Mouse (Mus musculus) layer of hippocampus, adult 11-12 months (tissue): ENCODE measurements around the gene Agap1.

Source experiments
- DNase-seq: peaks from one replicate; pipeline ENCODE4 v3.0.0; 2022; ENCODE audit warnings: low spot score

The Agap1 gene

DNA sequence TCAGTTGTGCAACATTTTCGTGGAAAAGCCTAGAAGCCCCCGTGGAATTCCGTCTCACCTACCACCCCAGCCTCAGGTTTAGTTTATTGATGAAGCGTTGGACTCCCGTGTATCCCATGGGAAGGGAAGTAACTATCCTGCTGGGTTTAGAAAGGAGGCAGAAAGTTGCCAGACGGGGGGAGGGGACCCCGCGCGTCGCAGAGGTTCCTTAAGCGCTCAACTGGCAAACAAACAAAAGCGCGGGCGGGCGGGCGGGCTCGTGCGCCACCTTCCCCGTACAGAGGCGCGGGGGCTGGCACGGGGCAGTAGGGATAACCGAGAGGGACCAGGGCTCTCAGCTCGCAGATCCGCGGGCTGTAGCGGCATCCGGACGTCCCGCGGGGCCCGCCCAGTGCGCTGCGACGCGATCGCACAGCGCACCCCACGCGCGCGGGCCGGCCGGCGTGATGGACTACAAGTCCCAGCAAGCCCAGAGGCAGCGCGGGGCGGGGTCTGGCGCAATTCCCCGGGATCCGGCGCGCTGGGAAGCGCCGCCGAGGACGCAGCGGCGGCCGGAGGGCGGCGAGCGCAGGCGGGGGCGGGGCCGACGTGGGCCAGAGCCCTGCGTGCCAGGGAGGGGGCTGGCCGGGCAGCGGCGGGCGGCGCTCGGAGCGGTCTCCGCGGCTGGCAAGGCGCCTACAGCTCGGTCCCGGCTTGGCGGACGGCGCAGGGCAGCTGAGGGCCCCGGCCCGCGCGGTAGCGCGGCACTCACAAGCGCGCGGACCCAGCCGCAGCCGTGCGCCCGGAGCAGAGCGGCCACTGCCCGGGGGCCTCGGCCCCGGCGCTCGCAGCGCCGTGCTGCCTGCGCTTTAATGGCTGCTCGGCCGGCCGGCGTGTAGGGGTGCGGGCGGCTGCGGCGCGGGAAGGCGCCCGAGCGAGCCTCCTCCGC lies at the start of gene Agap1:
Gene Agap1 (plus strand): TSS at position 611 of the 928 bp plus-strand sequence.
- DNase-seq: peak; percentile 96

DNA sequence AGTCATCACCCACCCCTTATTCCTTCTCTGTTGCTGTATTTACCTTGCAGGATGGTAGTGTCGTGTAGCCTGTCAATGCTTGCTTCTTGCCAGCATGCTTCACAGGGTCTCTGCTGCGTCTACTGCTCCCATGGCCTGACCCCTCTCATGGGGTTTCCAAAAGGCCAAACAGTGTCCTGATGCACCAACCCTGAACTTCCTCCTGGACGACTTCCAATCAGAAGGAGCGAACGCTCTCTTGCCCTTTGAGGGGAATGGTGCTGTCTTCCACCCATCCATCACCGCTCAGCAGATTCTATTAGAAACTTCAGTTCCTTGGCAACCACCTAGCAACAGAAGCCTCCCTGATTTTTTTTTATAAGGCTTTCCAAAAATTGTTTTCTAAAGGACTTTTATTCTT lies 48.6 kb upstream of the Agap1 start:
- DNase-seq: no peak

DNA sequence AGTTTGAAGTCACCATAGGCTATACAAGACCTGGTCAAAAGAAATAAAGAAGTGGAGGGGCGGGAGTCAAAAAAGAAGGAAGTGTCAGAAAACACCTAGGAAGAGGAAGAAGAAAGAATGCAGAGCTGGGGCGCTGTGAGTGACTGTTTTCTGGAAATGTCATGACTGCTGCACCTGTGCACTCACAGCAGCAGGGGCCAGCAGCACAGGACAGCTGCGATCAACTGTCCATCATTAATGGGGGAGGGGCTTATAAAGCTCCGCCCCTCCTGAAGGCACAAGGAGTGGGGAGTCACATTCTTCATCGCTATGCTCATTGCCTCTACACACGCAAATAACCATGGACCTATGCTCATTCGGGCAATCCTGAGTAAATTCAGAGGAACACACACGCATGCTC lies 46.6 kb upstream of the Agap1 start:
- DNase-seq: no peak

DNA sequence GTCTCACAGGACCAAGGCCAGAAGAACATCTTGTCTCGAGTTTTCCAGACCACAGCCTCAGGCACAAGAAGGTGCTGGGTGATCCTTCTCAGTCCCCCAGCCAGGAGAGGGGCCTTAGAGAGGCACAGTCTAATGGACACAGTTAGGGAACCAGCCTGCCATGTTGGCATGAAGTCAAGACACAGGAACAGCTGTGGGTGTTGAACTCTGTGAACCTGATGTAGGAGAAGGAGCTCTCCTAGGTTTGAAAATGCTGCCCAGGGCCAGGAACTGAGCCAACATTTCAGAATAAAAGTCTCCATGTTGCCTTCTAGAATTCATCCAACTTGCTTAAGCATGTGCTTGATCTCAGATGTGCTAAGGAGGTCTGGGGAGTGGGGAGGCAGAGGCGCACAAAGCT lies 41.5 kb upstream of the Agap1 start:
- no peak for DNase-seq

DNA sequence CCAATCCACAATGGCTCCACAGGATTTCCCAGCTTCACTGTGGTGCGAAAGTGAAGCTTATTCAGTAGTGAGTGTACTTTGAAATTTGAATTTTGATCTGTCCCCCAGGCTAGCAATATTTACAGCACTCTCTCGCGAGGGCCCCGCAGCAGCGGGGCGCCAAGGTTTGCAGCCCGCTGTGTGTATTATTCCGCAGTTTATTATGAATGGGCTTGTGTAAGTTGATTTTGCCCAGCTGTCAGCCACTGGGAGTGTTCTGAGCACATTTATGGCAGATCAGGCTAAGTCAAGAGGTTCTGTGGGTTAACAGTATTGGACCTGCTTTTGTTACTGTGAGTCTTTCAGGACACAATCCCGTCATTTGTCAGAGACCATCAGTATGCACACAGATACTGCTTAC lies 40.0 kb upstream of the Agap1 start:
- no peak for DNase-seq

DNA sequence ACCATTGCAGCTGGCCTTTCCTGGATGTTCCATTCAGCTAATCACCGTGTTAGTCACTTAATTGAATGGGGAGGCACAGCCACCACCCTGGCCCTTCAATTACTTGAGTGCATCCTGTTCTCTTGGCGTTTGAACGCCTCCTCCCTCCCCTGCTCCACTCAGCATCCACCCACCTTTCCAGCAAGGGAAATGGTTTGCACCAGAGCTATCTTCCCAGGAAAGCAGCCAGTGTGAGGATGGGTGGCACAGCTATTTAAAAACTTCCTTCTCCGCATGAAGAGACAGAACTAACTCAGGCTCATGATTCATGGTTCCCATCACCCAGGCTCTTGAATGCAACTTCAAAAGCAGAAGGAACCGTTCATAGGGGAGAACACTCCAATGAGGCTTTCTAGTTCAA lies 37.7 kb upstream of the Agap1 start:
- peak; percentile 19 for DNase-seq

DNA sequence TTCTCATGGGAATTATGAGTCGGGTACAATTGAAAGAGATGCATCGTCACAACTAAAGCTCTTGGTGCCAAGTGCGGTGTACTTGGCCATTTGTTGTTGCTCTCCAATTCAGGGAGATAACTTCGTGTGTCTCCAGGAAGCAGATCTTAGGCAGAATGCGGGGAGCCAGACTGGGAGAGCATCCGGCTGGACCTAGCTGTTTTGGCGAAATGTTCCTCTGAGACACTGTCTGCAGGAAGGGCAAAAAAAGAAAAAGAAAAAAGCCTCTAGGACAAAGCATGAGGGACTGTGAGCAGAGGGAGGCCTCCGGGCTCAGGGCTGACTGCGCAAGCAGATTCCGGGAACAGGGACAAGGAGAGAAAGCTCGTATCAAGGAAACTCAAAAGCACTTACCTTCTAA lies 34.0 kb upstream of the Agap1 start:
- DNase-seq: no peak

DNA sequence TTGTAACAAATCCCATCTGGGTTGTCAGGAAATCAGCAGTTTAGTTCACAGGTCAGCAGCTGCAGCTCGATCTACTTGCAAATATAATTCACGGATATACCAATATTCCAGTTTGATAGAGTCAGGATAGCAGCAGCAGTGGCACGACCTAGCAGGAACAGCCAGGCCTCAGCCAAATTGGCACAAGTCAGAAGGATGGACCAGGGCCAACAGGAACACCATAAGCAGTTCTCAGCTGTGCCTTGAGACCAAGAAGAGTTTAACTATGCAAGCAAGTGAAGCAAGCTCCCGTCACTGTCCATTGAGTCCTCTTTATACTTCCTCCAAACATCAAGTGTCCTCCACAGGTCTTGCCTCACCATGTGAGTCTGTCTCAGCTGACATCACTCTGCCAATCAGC lies 33.2 kb upstream of the Agap1 start:
- no peak for DNase-seq

DNA sequence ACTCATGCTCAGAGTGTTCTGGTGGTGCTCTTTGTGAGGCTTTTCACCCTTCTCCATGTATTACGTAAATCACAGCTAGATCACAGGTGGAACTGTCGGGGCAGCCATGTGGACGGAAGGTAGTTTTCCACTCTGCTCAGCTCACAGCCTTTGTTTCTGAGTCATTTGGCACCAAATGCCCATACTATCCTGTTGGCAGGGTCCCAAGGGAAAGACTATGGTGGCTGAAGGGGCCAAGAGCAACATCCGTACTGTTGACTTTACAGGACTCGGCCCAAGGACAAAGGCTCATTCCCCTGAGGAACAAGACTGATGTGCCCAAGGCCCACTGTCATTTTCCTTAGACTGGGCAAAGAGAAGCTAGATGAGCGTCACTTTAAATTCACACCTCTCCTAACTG lies 30.0 kb upstream of the Agap1 start:
- no peak for DNase-seq

DNA sequence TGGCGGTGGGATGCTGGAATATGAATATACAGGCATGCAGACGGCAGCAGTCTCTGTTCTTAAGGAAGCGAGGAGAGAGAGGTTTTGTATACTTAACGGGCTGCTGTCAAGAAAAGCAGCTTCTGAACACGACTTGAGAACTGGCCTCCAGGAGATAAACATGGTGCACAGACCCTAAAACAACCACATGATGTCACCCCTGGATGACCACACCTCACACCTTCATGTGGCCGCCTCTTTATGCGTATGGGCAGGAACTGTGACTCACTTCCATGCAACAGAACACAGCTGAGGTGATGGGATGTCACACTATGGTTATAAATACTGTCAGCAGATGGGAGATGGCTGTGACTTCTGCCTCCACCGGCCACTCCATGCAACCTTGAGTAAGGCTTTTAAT lies 28.5 kb upstream of the Agap1 start:
- no peak for DNase-seq

DNA sequence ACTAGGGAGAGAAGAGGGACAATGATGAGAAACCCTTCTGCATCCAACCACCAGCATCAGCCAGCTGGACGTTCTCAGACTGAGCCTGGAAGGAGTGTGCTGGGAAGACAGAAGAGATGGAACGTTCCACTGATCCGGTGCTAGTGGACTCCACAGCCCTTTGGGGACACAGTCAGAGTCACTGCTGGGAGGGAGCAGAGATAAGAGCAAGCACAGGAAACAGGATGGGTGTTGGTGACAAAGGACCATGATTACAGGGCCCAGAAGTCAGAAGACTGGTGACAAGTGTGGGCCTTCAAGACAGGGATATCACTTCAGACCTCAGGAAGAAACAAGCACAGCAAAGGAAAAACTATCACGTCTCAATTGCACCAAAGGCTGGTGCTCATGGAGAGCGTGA lies 25.9 kb upstream of the Agap1 start:
- no peak for DNase-seq

DNA sequence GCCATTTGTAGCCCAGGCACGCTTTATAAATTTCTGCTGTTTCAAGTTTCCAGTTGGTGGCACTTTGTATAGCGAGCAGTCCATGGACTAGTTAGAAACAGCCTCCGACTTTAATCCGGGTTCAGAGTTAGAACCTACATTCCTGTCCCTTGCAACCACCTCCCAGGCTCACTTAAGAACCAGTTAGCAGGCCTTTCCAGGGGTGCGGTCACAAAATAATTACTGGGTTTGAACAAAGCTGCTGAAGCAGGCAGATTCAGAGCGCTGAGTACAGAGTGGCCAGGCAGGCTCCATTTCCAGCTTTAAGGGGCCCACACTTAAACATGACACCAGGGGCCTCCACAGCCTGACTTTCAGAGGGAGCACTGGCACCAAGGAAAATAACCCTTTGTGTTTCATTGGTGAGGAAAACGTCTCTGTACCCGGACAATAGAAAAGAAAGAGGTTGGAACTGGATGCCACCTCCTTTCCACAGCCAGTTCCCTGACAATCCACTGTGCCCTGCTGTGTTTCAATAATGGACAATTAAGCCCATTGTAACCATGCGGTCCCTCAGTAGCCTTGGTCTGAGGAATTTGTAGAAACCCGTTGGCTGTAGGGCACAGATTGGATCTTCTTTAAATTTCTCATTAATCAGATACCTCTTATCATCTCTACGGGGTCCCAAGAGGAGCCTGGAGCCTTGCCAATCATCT lies 24.5 kb upstream of the Agap1 start:
- DNase-seq: peak; percentile 41

DNA sequence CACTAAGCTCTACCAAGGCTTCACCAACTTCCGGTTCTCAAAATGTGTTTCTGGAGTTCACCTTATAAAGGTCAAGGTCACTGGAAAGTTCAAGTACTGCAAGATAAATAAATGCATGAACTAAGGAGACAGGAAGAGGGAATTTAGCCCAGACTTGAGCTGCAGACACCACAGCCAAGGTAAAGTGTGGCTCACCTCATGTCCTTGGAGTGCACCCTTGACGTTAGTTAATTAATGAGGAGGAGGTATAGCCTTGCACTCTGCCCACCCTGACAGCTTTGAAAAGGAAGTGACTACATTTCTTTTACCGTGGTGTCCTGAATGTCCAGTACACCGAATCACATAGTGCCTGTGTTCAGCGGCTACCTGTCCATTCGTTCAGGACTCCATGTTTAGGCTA lies 15.3 kb upstream of the Agap1 start:
- no peak for DNase-seq

DNA sequence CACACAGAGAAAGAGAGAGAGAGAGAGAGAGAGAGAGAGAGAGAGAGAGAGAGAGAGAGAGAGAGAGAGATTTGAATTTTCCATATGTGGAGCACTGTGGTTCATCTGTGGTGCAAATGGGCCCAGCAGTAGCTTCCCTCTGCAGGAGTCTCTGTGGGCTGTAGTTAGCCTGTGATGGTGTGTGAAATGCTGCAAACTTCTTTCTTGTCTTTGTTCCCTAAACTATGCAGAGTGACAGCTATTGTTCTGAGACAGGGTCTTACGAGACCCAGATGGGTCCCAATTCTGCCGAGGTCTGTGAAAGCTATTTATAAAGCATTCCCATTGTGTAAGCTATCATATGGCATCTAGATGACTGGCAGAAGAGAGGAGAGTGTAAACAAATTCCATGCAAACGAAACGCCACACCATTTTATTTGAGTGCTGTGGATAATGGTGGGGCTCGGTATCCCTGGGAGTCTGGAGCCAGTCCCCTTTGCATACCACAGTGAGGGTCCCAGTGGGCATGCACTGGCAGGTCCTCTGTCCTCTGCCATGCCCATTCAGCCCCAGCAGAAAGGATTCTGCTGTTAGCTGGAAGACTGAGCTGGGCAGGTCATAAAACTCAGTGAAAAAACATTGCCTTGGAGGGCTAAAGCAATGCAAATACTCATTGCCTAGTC lies 13.2 kb upstream of the Agap1 start:
- DNase-seq: no peak

DNA sequence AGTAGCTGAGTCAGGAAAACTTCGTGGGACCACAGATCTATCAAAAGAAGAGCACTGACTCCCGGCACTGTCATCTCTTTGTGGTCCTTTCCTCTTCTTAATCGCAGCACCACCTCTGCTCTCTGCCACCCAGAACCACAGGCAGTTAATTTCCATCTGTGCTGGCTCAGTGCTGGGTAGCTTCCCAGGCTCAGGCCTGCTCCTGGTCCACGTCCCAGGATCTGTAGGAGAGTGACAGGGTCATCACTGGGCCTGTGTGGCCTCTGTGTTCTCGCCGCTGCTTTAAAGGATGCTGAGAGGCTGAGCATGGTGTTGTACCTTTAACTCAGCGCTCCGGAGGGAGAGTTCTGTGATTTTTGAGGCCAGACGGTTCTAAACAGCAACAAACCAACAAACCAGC lies 11.1 kb upstream of the Agap1 start:
- no peak for DNase-seq

DNA sequence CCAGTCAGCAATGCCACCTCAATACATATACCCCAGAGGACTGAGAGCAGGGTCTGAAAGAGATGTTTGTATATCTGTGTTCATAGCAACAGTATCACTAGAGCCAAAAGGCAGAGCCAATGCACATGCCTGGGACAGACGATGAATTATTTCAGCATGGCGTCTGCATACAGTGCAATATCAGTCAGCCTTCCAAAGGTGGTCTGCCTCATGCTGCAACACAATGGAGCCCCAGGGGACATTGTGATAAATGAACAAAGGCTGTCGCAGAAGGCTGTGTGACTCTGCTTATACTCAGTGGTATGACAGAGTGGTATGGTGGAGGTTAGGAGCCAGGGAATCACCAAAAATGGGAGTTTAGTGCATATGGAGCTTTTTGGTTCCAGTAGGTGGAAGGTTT lies 10.6 kb upstream of the Agap1 start:
- no peak for DNase-seq

DNA sequence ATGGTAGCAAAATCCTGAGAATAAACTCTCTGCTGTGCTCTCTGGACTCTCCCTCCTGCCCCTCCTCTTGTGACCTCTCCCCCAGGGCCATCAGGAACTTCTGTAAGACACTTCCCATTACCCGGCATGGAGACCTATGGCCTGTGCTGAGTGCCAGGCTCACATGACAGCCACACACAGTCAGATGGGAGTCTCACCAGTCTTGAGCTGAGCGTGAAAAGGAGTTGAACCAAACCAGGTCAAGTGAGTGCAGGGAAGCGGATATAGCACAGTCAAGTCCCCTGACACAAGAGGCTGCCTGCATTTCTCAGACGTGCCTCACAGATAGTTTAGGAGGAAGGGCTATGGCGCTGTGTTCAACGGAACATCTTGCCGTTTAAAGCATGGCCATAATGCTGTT lies 4.5 kb upstream of the Agap1 start:
- DNase-seq: no peak

DNA sequence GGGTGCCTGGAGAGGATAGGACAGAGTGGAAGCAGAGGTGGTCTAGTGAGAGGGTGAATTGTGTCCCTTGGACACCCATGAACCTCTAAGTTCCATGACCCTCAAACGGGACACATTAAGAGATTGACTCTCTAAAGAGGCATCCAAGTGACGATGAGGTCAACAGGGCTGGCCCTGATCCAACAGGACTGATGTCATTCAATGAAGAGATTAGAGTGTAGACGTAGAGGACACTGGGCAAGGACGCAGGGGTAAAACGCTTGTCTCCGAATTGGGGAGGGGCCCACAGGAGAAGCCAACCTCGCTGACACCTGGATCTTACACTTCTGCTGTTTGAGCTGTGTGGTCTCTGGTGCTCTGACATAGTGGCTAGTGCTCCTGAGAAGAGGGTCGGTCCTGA lies 2.5 kb upstream of the Agap1 start:
- DNase-seq: no peak

DNA sequence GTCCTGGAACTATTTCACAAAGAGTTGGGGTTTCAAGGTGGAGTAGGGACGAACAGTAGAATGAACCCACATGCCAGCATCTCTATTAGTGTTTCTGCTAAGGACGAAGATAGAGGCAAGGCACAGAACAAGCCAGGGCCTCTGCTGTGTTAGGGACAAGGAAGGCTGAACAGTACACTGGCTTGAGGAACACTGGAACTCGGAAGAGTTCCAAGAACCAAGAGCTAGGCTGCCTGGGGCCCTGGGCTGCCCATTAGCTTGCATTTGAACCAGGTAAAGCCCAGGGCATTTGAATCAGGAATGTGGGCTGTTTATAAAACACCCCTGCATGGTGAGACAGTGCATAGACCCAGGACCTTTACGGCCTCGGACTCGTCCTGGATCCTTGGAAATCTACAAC lies 940 bp upstream of the Agap1 start:
- no peak for DNase-seq

DNA sequence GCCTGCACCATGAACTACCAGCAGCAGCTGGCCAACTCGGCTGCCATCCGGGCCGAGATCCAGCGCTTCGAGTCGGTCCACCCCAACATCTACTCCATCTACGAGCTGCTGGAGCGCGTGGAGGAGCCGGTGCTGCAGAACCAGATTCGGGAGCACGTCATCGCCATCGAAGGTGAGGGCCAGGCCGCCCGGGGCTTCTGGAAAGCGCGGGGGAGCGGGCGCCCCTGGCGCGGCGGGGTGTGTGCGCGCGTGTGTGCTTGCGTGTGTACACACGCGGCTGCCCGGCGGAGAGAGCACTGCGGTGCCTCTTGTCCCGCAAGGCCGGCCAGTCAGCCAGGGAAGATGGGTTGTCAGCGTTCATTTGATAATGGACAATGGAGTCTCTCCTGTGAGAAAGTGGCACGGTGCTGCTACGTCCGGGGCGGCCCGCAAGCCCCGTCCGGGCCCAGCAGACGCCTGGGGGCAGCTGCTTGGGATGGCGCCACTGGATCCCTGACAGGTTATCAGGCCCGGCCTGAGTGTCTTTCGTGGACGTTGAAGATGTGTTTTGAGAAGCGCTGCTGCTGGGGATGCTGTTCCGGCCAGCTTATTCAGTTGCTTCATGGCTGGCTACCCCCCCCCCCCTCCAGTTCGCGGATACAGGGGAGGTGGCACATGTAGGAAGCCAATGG lies 950 bp downstream of the Agap1 start:
- DNase-seq: peak; percentile 40

DNA sequence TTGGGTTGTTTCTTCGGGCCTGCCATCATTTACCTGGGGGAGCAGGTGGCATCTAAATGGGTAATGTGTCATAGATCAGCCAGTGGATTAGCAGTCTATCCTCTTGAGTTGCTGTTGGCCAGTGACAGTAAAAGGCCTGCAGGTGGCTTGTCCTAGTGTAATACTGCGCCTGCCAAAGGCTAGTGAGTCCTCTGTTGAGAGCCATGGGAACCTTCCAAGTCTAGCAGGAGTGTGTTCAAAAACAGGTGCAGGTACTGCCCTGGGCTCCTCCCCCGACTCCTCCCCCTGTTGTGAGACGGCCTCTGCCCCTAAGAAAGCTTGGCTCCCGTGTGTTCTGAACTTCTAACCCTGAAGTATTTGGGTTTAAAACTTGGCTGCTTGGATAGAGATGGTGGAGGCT lies 1.9 kb downstream of the Agap1 start:
- no peak for DNase-seq
